Mouse (Mus musculus) left cerebral cortex, adult 2 months (tissue): ENCODE measurements around the gene Syne1. TPM values are rescaled to one million over a fixed set of nuclear protein-coding genes. Genes with fewer than 3 reads are reported as not detected.
A peak's percentile ranks its signal among the peaks of the same experiment; 100 is the strongest.

ENCODE experiments used
- DNase-seq, 2 experiments: peaks; one replicate each; pipeline ENCODE4 v3.0.0; 2021 to 2022; ENCODE audit warnings: low spot score in 2 of 2, mixed read lengths in 1 of 2; ENCODE audit errors: extremely low spot score in 1 of 2
- H3K27ac ChIP-seq: fragments of 200-600 bp; 2 replicates; pipeline ENCODE4 v1.8.1; 2022
- H3K4me3 ChIP-seq: fragments of 200-600 bp; 2 replicates; pipeline ENCODE4 v1.8.1; 2022
- CTCF ChIP-seq: fragments of 200-600 bp; IDR thresholded peaks from 2 replicates; pipeline ENCODE4 v1.8.1; 2022; ENCODE audit warnings: antibody characterized with exemption, mild to moderate bottlenecking, moderate library complexity
- intact Hi-C: fragments of 180-260 bp; cut with DNase I; formaldehyde crosslinking; loops from one replicate; pipeline ENCODE4 v1.15.1; 2025
- total RNA-seq, 2 experiments: library from RNA; stranded (reverse); gene quantifications; 2 replicates each; pipeline ENCODE4 v1.2.3; 2021

Gene Syne1
- total RNA-seq, 2 experiments from 2014 or later: 430 to 445 TPM

DNA sequence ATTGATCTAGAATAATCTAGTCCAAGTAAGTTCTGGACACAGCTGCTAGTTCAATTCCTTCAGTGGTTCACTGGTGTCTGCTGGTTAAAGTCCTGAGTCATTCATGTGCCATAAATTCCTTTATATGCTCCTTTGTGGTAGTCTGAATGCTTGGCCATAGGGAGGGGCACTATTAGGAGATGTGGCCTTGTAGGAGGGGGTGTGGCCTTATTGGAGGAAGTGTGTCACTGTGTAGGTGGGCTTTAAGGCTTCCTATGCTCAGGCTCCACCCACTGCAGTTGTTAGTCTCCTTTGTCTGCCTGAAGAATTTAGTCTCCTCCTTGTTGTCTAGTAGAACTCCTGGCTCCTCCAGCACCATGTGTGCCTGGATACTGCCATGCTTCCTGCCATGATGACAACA is 362.4 kb downstream of the Syne1 start:
- DNase-seq: no peak
- intact Hi-C loops: no loop called here
- TF ChIP-seq CTCF: no peak
- no peak overlapping the region for H3K4me3 ChIP-seq
- no peak overlapping the region for H3K27ac ChIP-seq

GRCm38 (mm10) chr10:5185156-5186083 is 365.9 kb downstream of the Syne1 start:
- H3K27ac ChIP-seq: peak overlapping the region; percentile 42; the same call in 1 of the 2 replicates
- intact Hi-C loops: no loop called here
- DNase-seq: no peak

GRCm38 (mm10) chr10:5181771-5182176 is 369.5 kb downstream of the Syne1 start:
- no peak for DNase-seq
- TF ChIP-seq CTCF: no peak
- intact Hi-C loops: loop anchor here (2.0 kb wide), 1 partner anchor 53 kb away; no protein-coding TSS in a partner anchor
- H3K27ac ChIP-seq: no peak overlapping the region; the same call in 1 of the 2 replicates
- no peak overlapping the region for H3K4me3 ChIP-seq

More at GRCm38 (mm10) chr10:5185156-5186083, 365.9 kb downstream of the Syne1 start:
- TF ChIP-seq CTCF: no peak
- no peak overlapping the region for H3K4me3 ChIP-seq

GRCm38 (mm10) chr10:5179891-5180290 is 371.4 kb downstream of the Syne1 start:
- Histone ChIP-seq H3K27ac (no peak overlapping the region), H3K4me3 (no peak overlapping the region)
- intact Hi-C loops: no loop called here
- DNase-seq: no peak
- TF ChIP-seq CTCF: no peak

DNA sequence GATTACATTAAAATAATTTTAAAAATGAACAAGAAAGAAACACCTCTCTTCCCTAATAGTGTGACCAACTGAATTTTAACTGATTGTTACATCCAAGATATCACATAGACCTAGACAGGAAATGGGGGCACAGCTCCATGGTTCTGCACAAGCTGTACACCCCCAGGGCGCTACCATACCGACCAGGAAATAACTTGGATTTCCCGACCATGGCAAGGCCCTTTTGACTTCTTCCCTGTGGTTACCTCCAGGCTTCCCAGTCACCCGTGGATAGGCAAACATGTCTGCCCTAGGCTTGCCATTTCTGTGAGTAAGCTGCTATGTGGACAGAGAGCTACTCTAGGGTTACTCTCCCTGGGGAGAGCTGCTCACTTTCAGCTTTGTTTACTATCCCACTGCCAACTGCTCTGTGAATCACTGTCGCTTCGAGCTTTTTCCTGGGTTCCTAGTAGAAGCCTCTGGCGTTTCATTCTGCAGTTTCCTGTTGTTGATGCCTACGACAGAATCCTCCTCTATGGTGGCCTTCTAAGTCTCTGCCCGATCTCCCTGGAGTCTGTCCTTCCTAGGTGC is 373.8 kb downstream of the Syne1 start:
- intact Hi-C loops: no loop called here
- no peak for DNase-seq
- Histone ChIP-seq H3K4me3 (no peak overlapping the region), H3K27ac (no peak overlapping the region)
- no peak for TF ChIP-seq CTCF

- Histone ChIP-seq H3K27ac (no peak overlapping the region), H3K4me3 (no peak overlapping the region)
- intact Hi-C loops: no loop called here
- no peak for DNase-seq
- TF ChIP-seq CTCF: no peak
These were observed 374.9 kb downstream of the Syne1 start for GRCm38 (mm10) chr10:5176371-5176770.

DNA sequence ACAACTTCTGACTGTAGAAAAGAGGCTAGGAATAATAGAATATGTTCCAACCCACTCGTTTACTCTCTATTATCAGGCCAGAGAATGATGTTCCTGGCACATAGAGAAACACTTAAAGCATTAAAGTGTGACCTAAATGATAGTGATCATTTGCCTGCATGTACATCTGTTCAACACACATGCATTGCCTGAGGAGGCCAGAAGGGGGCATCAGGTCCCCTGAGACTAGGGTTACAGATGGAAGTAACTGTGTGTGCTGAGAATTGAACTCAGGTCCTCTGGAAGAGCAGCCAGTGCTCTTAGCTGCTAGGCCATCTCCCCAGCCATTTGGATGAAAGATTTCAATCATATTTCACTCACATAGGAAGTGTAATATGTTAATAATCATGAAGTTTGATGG is 380.9 kb downstream of the Syne1 start:
- peak; percentile 32 for TF ChIP-seq CTCF
- DNase-seq: no peak
- Histone ChIP-seq H3K4me3 (no peak overlapping the region), H3K27ac (no peak overlapping the region)
- intact Hi-C loops: no loop called here

DNA sequence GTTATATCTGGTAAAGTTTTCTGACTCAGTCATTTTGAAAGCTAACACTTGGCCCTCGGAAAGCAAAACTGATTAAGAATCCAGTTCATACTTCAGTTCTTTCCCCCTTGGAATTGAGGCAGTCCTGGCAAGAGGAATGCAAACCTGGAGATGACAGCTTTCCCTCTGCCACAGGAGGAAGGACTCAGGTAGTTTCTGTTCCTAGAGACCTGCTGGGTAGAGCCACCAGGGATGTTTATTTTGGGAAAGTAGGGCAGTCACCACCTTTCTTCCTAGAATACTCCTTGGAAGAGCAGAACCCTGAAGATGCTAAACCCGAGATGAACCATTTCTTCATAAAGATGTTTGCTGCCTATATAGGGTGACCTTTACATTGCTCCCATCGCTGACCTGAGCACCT is 383.8 kb downstream of the Syne1 start:
- no peak for TF ChIP-seq CTCF
- intact Hi-C loops: no loop called here
- no peak for DNase-seq
- Histone ChIP-seq H3K4me3 (no peak overlapping the region), H3K27ac (no peak overlapping the region)

- intact Hi-C loops: no loop called here
- Histone ChIP-seq H3K4me3 (no peak overlapping the region), H3K27ac (no peak overlapping the region)
- TF ChIP-seq CTCF: no peak
- no peak for DNase-seq
These were observed 385.8 kb downstream of the Syne1 start for GRCm38 (mm10) chr10:5165439-5165838.

GRCm38 (mm10) chr10:5163770-5164169 is 387.5 kb downstream of the Syne1 start:
- TF ChIP-seq CTCF: no peak
- Histone ChIP-seq H3K27ac (no peak overlapping the region), H3K4me3 (no peak overlapping the region)
- no peak for DNase-seq
- intact Hi-C loops: loop anchor here (5.0 kb wide), 1 partner anchor 551 kb away; the partner anchor contains the start of gene Esr1

- no peak overlapping the region for H3K4me3 ChIP-seq
- H3K27ac ChIP-seq: no peak overlapping the region
- intact Hi-C loops: loop anchor here (5.0 kb wide), 1 partner anchor 551 kb away; the partner anchor contains the start of gene Esr1
- TF ChIP-seq CTCF: no peak
- no peak for DNase-seq
These were observed 388.0 kb downstream of the Syne1 start for GRCm38 (mm10) chr10:5163286-5163685.

GRCm38 (mm10) chr10:5161394-5161872 is 389.8 kb downstream of the Syne1 start:
- TF ChIP-seq CTCF: peak; percentile 75
- intact Hi-C loops: loop anchor here (5.0 kb wide), 1 partner anchor 549 kb away; the partner anchor contains the start of gene Esr1
- no peak for DNase-seq
- Histone ChIP-seq H3K4me3 (no peak overlapping the region), H3K27ac (no peak overlapping the region)
